Mouse (Mus musculus) retina, postnatal 7 days (tissue): ENCODE data around the gene Atp6ap1.
A peak's percentile ranks its signal among the peaks of the same experiment; 100 is the strongest.

Experiments used
- DNase-seq: peaks from one replicate; pipeline ENCODE4 v3.0.0-alpha.2; 2012; ENCODE audit warnings: low read depth, low spot score

Gene Atp6ap1

GRCm38 (mm10) chrX:74304867-74305700 is 8.2 kb downstream of the Atp6ap1 start, which contains the start of gene Gdi1:
Gdi1 (plus strand) TSS chrX:74304998.
- DNase-seq = peak; percentile 78

- peak; percentile 65 for DNase-seq
Measured at GRCm38 (mm10) chrX:74312540-74313464, 15.9 kb downstream of the Atp6ap1 start, which contains the start of gene Fam50a. Fam50a (plus strand) TSS chrX:74313033.

- peak; percentile 64 for DNase-seq
Measured at GRCm38 (mm10) chrX:74328725-74329161, 31.8 kb downstream of the Atp6ap1 start, which contains the start of gene Plxna3. Plxna3 (plus strand) TSS chrX:74329066.

GRCm38 (mm10) chrX:74329215-74329671 is 32.3 kb downstream of the Atp6ap1 start:
- no peak for DNase-seq

- no peak for DNase-seq
Measured at GRCm38 (mm10) chrX:74330166-74330930, 33.5 kb downstream of the Atp6ap1 start.

- no peak for DNase-seq
Measured at GRCm38 (mm10) chrX:74352645-74353466, 56.0 kb downstream of the Atp6ap1 start.

- DNase-seq = peak; percentile 72
Measured at GRCm38 (mm10) chrX:74353467-74353770, 56.5 kb downstream of the Atp6ap1 start, which contains the start of gene Lage3. Lage3 (minus strand) TSS chrX:74353618.
